Mouse (Mus musculus): ENCODE measurements at regions not wholly inside any gene's neighbourhood (a gene's known extent, or its start where the extent isn't known, plus 50 kb on each side); places are given as distances from the start of the nearest gene placed in this dataset.

GRCm38 (mm10) chr15:7521611-7522010 lies 123.4 kb upstream of the Egflam start:
- no peak for TF ChIP-seq POLR2A (IDR thresholded peaks at IDR 0.05; ENCODE audit: extremely low read depth, insufficient read depth, low read length)
- no peak for TF ChIP-seq CTCF (IDR thresholded peaks at IDR 0.05; ENCODE audit: low read depth, low read length)

GRCm38 (mm10) chr15:7522902-7523786 lies 124.9 kb upstream of the Egflam start:
- WGBS, result 84% methylated on average over 14 of the region's 14 CpGs
- Histone ChIP-seq H3K27me3 (ENCODE audit: control insufficient read depth, insufficient read depth, low read length) (no peaks in the 10 kb centered on the region), H3K27ac (replicated peaks; ENCODE audit: insufficient read depth, low read depth, low read length) (no peak overlapping the region), H3K9ac (ENCODE audit: low read depth, low read length) (no peak overlapping the region), H3K4me3 (ENCODE audit: insufficient read depth, low read depth, low read length) (no peak overlapping the region), H3K79me2 (ENCODE audit: control insufficient read depth, insufficient read depth, low read length) (no peaks in the 10 kb centered on the region), H3K36me3 (ENCODE audit: control insufficient read depth, insufficient read depth, low read length) (no peaks in the 10 kb centered on the region), H3K4me1 (ENCODE audit: control insufficient read depth, insufficient read depth, low read length) (no peaks in the 10 kb centered on the region)
- no peak for DNase-seq (ENCODE audit: extremely low read depth, low read depth, low spot score)
- no peak for TF ChIP-seq POLR2A (IDR thresholded peaks at IDR 0.05; ENCODE audit: extremely low read depth, insufficient read depth, low read length)
- no peak for TF ChIP-seq CTCF (IDR thresholded peaks at IDR 0.05; ENCODE audit: low read depth, low read length)

More at GRCm38 (mm10) chr15:7521611-7522010, 123.4 kb upstream of the Egflam start:
- H3K27ac ChIP-seq (replicated peaks; ENCODE audit: insufficient read depth, low read depth, low read length), result no peak overlapping the region
- no peaks in the 10 kb centered on the region for H3K79me2 ChIP-seq (ENCODE audit: control insufficient read depth, insufficient read depth, low read length)
- no peak overlapping the region for H3K4me3 ChIP-seq (ENCODE audit: insufficient read depth, low read depth, low read length)
- H3K27me3 ChIP-seq (ENCODE audit: control insufficient read depth, insufficient read depth, low read length), result no peaks in the 10 kb centered on the region
- H3K9ac ChIP-seq (ENCODE audit: low read depth, low read length), result no peak overlapping the region
- no peaks in the 10 kb centered on the region for H3K36me3 ChIP-seq (ENCODE audit: control insufficient read depth, insufficient read depth, low read length)
- WGBS, result 90% methylated on average over 9 of the region's 9 CpGs
- no peaks in the 10 kb centered on the region for H3K4me1 ChIP-seq (ENCODE audit: control insufficient read depth, insufficient read depth, low read length)
- no peak for DNase-seq (ENCODE audit: extremely low read depth, low read depth, low spot score)

DNA sequence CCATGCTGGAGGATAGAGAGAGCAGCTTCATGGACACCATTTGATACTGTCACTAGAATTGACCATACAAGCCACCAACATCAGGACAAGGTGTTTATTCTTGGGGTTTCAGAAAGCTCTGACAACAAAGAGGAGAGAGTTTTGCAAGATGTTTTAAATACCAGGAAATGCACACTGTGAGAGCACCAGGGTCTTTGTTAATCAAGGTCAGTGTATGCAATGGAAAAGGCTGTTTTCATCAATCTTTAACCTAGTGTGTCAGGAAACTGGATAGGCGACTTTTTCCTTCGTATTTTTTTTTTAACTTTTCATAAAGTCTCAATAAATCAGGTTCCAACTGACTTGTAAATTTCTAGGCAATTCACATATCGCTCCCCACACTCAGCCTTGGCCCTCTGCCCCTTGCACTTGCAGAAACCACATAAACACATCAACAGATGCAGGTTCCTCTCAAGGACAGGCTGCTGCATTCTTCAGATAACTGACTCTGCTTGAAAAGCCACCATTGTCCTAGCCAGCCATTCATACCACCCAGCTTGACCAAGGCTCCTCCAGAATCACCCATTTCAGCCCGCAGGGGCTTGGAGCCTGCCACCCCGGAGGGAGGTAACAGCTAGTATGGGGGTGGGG lies 132.9 kb upstream of the Egflam start:
- 9% methylated on average over 5 of the region's 5 CpGs for WGBS
- H3K36me3 ChIP-seq (ENCODE audit: control insufficient read depth, insufficient read depth, low read length), result no peaks in the 10 kb centered on the region

DNA sequence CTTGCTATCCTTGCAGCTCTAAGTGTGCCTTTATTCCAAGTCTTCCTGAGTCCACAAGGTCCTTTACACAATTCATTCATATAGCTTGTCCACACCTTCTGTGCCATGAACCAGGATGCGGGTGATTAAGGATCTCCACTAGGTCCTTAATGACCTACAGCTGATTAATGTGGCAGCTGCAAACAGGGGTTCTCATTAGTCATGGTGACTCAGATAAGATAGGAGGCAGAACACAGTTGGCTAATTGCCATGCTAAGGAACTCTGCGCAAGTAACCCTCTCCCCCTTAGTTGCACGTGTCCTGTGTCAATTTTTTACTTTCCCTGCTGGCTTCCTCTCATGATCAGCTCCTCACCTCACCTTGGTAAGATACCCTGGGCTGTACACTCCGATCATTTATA lies 139.7 kb upstream of the Egflam start:
- no peak overlapping the region for H3K4me3 ChIP-seq (ENCODE audit: insufficient read depth, low read depth, low read length)
- TF ChIP-seq POLR2A (IDR thresholded peaks at IDR 0.05; ENCODE audit: extremely low read depth, insufficient read depth, low read length) (no peak), CTCF (IDR thresholded peaks at IDR 0.05; ENCODE audit: low read depth, low read length) (no peak)
- no peak for DNase-seq (ENCODE audit: extremely low read depth, low read depth, low spot score)
- no peak overlapping the region for H3K27ac ChIP-seq (replicated peaks; ENCODE audit: insufficient read depth, low read depth, low read length)
- H3K36me3 ChIP-seq (ENCODE audit: control insufficient read depth, insufficient read depth, low read length), result no peaks in the 10 kb centered on the region
- no peaks in the 10 kb centered on the region for H3K4me1 ChIP-seq (ENCODE audit: control insufficient read depth, insufficient read depth, low read length)
- 71% methylated on average over 4 of the region's 4 CpGs for WGBS
- H3K27me3 ChIP-seq (ENCODE audit: control insufficient read depth, insufficient read depth, low read length), result no peaks in the 10 kb centered on the region
- no peak overlapping the region for H3K9ac ChIP-seq (ENCODE audit: low read depth, low read length)
- H3K79me2 ChIP-seq (ENCODE audit: control insufficient read depth, insufficient read depth, low read length), result no peaks in the 10 kb centered on the region

More for the DNA sequence above, 132.9 kb upstream of the Egflam start:
- H3K4me3 ChIP-seq (ENCODE audit: insufficient read depth, low read depth, low read length), result no peak overlapping the region
- H3K27me3 ChIP-seq (ENCODE audit: control insufficient read depth, insufficient read depth, low read length), result no peaks in the 10 kb centered on the region
- H3K4me1 ChIP-seq (ENCODE audit: control insufficient read depth, insufficient read depth, low read length), result no peaks in the 10 kb centered on the region
- TF ChIP-seq CTCF (IDR thresholded peaks at IDR 0.05; ENCODE audit: low read depth, low read length), result no peak
- no peak for TF ChIP-seq POLR2A (IDR thresholded peaks at IDR 0.05; ENCODE audit: extremely low read depth, insufficient read depth, low read length)
- no peak overlapping the region for H3K9ac ChIP-seq (ENCODE audit: low read depth, low read length)
- no peaks in the 10 kb centered on the region for H3K79me2 ChIP-seq (ENCODE audit: control insufficient read depth, insufficient read depth, low read length)
- no peak for DNase-seq (ENCODE audit: extremely low read depth, low read depth, low spot score)
- no peak overlapping the region for H3K27ac ChIP-seq (replicated peaks; ENCODE audit: insufficient read depth, low read depth, low read length)

- Histone ChIP-seq H3K9ac (ENCODE audit: low read depth, low read length) (no peak overlapping the region), H3K36me3 (ENCODE audit: control insufficient read depth, insufficient read depth, low read length) (no peaks in the 10 kb centered on the region), H3K27ac (replicated peaks; ENCODE audit: insufficient read depth, low read depth, low read length) (no peak overlapping the region), H3K4me1 (ENCODE audit: control insufficient read depth, insufficient read depth, low read length) (no peaks in the 10 kb centered on the region), H3K27me3 (ENCODE audit: control insufficient read depth, insufficient read depth, low read length) (no peaks in the 10 kb centered on the region), H3K4me3 (ENCODE audit: insufficient read depth, low read depth, low read length) (no peak overlapping the region), H3K79me2 (ENCODE audit: control insufficient read depth, insufficient read depth, low read length) (no peaks in the 10 kb centered on the region)
- no peak for DNase-seq (ENCODE audit: extremely low read depth, low read depth, low spot score)
- 69% methylated on average over 2 of the region's 2 CpGs for WGBS
- no peak for TF ChIP-seq POLR2A (IDR thresholded peaks at IDR 0.05; ENCODE audit: extremely low read depth, insufficient read depth, low read length)
Observed at GRCm38 (mm10) chr15:7553190-7553895, 155.1 kb upstream of the Egflam start.
